Mouse (Mus musculus): ENCODE results near the gene Tmem255b. TPM values are rescaled to one million over a fixed set of nuclear protein-coding genes. Genes with fewer than 3 reads are reported as not detected.

The Tmem255b gene
- total RNA-seq (2014; rRNA removed) (1.6 and 5.9 TPM in 2 replicates), polyA plus RNA-seq (2015; fragmentation: Nextera tagmentation; extraction: Ambion mirVana) (4.3 and 4.6 TPM in 2 replicates)

GRCm38 (mm10) chr8:13434889-13435288, at the start of gene Tmem255b:
Tmem255b (plus strand) TSS chr8:13435189.
- Histone ChIP-seq H3K9me3 (ENCODE audit: low read length) (no peaks in the 10 kb centered on the region), H3K4me3 (ENCODE audit: low read length) (peak within 1 kb of the TSS; percentile 8), H3K9ac (replicated peaks; ENCODE audit: low read length) (no peak within 1 kb of the TSS), H3K4me2 (ENCODE audit: low read depth, low read length) (peak within 1 kb of the TSS; percentile 21; the same call in 1 of the 2 replicates), H3K27ac (no peak within 1 kb of the TSS), H3K27me3 (ENCODE audit: insufficient read depth, low read length) (peaks cover 16% of the 10 kb centered on the region; the same call in 1 of the 2 replicates), H3K36me3 (ENCODE audit: insufficient read depth, low read length) (no peaks in the 10 kb centered on the region), H3K4me1 (ENCODE audit: insufficient read depth, low read length) (no peaks in the 10 kb centered on the region)
- no peak for ATAC-seq
- 19% methylated on average over 10 of the region's 10 CpGs for WGBS
- no peak for TF ChIP-seq CTCF (IDR thresholded peaks at IDR 0.05; ENCODE audit: low read depth)
- no peak for DNase-seq (ENCODE audit: low spot score)

GRCm38 (mm10) chr8:13386366-13386765, 48.6 kb upstream of the Tmem255b start:
- H3K4me1 ChIP-seq (ENCODE audit: insufficient read depth, low read length): no peaks in the 10 kb centered on the region
- no peak overlapping the region for H3K9ac ChIP-seq (replicated peaks; ENCODE audit: low read length)
- DNase-seq (ENCODE audit: low spot score) (no peak), ATAC-seq (no peak)
- no peak overlapping the region for H3K4me3 ChIP-seq (ENCODE audit: low read length)
- H3K27ac ChIP-seq: no peak overlapping the region
- TF ChIP-seq CTCF (IDR thresholded peaks at IDR 0.05; ENCODE audit: low read depth): no peak
- 68% methylated on average over 13 of the region's 13 CpGs for WGBS
- H3K27me3 ChIP-seq (ENCODE audit: insufficient read depth, low read length): no peaks in the 10 kb centered on the region
- H3K36me3 ChIP-seq (ENCODE audit: insufficient read depth, low read length): no peaks in the 10 kb centered on the region
- H3K9me3 ChIP-seq (ENCODE audit: low read length): no peaks in the 10 kb centered on the region
- no peak overlapping the region for H3K4me2 ChIP-seq (ENCODE audit: low read depth, low read length)

DNA sequence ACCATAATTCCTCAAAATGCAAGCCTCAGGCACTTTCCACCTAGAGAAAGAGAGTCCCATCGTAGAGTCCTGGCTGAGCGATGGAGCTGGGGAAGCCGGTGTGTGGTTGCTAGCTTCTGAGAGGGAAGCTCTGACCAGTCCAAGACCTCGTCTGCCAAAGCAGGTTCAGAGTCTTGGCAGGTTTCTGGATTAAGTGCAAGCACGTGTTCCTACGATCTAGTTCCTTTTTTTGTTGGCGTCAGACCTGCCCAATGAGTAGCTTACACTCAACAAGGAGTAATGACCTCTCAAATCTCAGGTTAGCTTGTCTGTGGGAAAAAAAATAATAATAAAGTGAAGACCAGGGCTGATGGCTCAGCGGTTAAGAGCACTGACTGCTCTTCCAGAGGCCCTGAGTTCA, 47.3 kb upstream of the Tmem255b start:
- Histone ChIP-seq H3K27me3 (ENCODE audit: insufficient read depth, low read length) (no peaks in the 10 kb centered on the region), H3K4me1 (ENCODE audit: insufficient read depth, low read length) (no peaks in the 10 kb centered on the region), H3K9me3 (ENCODE audit: low read length) (no peaks in the 10 kb centered on the region), H3K36me3 (ENCODE audit: insufficient read depth, low read length) (no peaks in the 10 kb centered on the region), H3K9ac (replicated peaks; ENCODE audit: low read length) (no peak overlapping the region), H3K27ac (no peak overlapping the region), H3K4me3 (ENCODE audit: low read length) (no peak overlapping the region), H3K4me2 (ENCODE audit: low read depth, low read length) (no peak overlapping the region)
- no peak for TF ChIP-seq CTCF (IDR thresholded peaks at IDR 0.05; ENCODE audit: low read depth)
- no peak for ATAC-seq
- no peak for DNase-seq (ENCODE audit: low spot score)
- 84% methylated on average over 8 of the region's 8 CpGs for WGBS

DNA sequence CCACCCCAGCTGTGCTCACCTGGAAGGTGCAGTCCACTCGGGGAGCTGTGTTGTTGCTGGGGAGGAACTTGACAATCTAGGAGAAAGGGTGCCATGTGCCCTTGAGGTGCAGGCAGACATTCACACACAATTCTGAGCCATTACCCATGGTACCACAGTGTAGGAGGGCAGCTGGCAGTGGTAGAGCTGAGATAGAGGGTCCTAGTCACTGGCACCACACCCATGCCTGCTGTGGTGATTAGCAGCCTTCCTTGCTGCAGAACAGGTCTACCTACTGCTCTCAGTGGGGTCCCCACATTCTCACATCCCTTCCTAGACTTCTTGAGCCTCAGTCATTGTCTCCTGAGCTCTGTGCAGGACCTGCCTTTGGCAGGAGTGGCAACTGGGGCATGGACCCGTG, 46.2 kb upstream of the Tmem255b start:
- no peak overlapping the region for H3K27ac ChIP-seq
- no peak for DNase-seq (ENCODE audit: low spot score)
- TF ChIP-seq CTCF (IDR thresholded peaks at IDR 0.05; ENCODE audit: low read depth): no peak
- no peaks in the 10 kb centered on the region for H3K36me3 ChIP-seq (ENCODE audit: insufficient read depth, low read length)
- no peak overlapping the region for H3K4me3 ChIP-seq (ENCODE audit: low read length)
- 87% methylated on average over 2 of the region's 2 CpGs for WGBS
- H3K9me3 ChIP-seq (ENCODE audit: low read length): no peaks in the 10 kb centered on the region
- no peaks in the 10 kb centered on the region for H3K4me1 ChIP-seq (ENCODE audit: insufficient read depth, low read length)
- H3K27me3 ChIP-seq (ENCODE audit: insufficient read depth, low read length): no peaks in the 10 kb centered on the region
- H3K4me2 ChIP-seq (ENCODE audit: low read depth, low read length): no peak overlapping the region
- no peak overlapping the region for H3K9ac ChIP-seq (replicated peaks; ENCODE audit: low read length)
- ATAC-seq: no peak

- Histone ChIP-seq H3K9ac (replicated peaks; ENCODE audit: low read length) (no peak overlapping the region), H3K36me3 (ENCODE audit: insufficient read depth, low read length) (no peaks in the 10 kb centered on the region), H3K4me2 (ENCODE audit: low read depth, low read length) (no peak overlapping the region), H3K4me3 (ENCODE audit: low read length) (no peak overlapping the region), H3K9me3 (ENCODE audit: low read length) (no peaks in the 10 kb centered on the region), H3K27ac (no peak overlapping the region), H3K27me3 (ENCODE audit: insufficient read depth, low read length) (no peaks in the 10 kb centered on the region), H3K4me1 (ENCODE audit: insufficient read depth, low read length) (no peaks in the 10 kb centered on the region)
- DNase-seq (ENCODE audit: low spot score) (no peak), ATAC-seq (no peak)
- 87% methylated on average over 7 of the region's 7 CpGs for WGBS
- no peak for TF ChIP-seq CTCF (IDR thresholded peaks at IDR 0.05; ENCODE audit: low read depth)
Measured at GRCm38 (mm10) chr8:13393869-13394268, 41.1 kb upstream of the Tmem255b start.

GRCm38 (mm10) chr8:13396725-13397124, 38.3 kb upstream of the Tmem255b start, which contains the start of gene Atp4b:
Atp4b (minus strand) TSS chr8:13396825.
- Histone ChIP-seq H3K36me3 (ENCODE audit: insufficient read depth, low read length) (no peaks in the 10 kb centered on the region), H3K9me3 (ENCODE audit: low read length) (no peaks in the 10 kb centered on the region), H3K4me2 (ENCODE audit: low read depth, low read length) (no peak within 1 kb of the TSS), H3K27me3 (ENCODE audit: insufficient read depth, low read length) (no peaks in the 10 kb centered on the region), H3K4me3 (ENCODE audit: low read length) (no peak within 1 kb of the TSS), H3K4me1 (ENCODE audit: insufficient read depth, low read length) (no peaks in the 10 kb centered on the region), H3K9ac (replicated peaks; ENCODE audit: low read length) (no peak within 1 kb of the TSS), H3K27ac (no peak within 1 kb of the TSS)
- ATAC-seq: no peak
- DNase-seq (ENCODE audit: low spot score): no peak
- no peak for TF ChIP-seq CTCF (IDR thresholded peaks at IDR 0.05; ENCODE audit: low read depth)
- WGBS: 80% methylated on average over 5 of the region's 5 CpGs

DNA sequence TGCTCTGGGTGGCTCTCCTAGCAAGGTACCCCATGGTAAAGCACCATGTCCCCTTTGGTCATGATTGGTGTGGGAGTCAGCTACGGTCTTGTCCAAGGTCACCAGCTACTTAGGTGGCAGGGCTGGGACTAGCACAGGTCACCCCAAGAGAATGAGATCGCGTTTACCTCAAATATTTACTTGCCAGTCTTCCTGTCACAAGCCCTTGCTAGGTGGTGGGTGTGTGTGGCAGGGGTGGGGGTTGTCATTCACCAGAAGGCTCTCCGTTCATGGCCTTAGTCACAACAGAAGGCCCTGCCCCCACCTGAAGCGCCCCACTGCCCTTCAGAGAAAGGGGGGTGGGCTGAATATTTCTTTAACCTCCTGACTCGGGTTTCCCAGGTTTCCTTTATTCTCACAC, 31.5 kb upstream of the Tmem255b start:
- H3K4me1 ChIP-seq (ENCODE audit: insufficient read depth, low read length): no peaks in the 10 kb centered on the region
- H3K27ac ChIP-seq: no peak overlapping the region
- H3K9me3 ChIP-seq (ENCODE audit: low read length): no peaks in the 10 kb centered on the region
- H3K4me3 ChIP-seq (ENCODE audit: low read length): no peak overlapping the region
- WGBS: 76% methylated on average over 6 of the region's 6 CpGs
- no peak overlapping the region for H3K9ac ChIP-seq (replicated peaks; ENCODE audit: low read length)
- no peaks in the 10 kb centered on the region for H3K36me3 ChIP-seq (ENCODE audit: insufficient read depth, low read length)
- TF ChIP-seq CTCF (IDR thresholded peaks at IDR 0.05; ENCODE audit: low read depth): no peak
- DNase-seq (ENCODE audit: low spot score) (no peak), ATAC-seq (no peak)
- no peak overlapping the region for H3K4me2 ChIP-seq (ENCODE audit: low read depth, low read length)
- H3K27me3 ChIP-seq (ENCODE audit: insufficient read depth, low read length): no peaks in the 10 kb centered on the region
